Mouse (Mus musculus) limb, embryonic 12.5 days (tissue): ENCODE results near the gene Elmo3. TPM values are rescaled to one million over a fixed set of nuclear protein-coding genes. Genes with fewer than 3 reads are reported as not detected.

ENCODE experiments used
- ATAC-seq: fragments of 200-750 bp; cut with Nextera tagmentation; 2 replicates; pipeline ENCODE4 v1.8.0; 2017; ENCODE audit warnings: low read depth, moderate TSS enrichment; ENCODE audit not compliant: insufficient number of reproducible peaks, insufficient read depth, low FRiP score, low TSS enrichment
- H3K27ac ChIP-seq: fragments of 300-500 bp; sonication (generic); 2 replicates; pipeline ENCODE4 v1.5.1; 2016; ENCODE audit warnings: mild to moderate bottlenecking, moderate library complexity
- H3K27me3 ChIP-seq: fragments of 300-500 bp; sonication (generic); 2 replicates; pipeline ENCODE4 v1.6.1; 2016; ENCODE audit warnings: mild to moderate bottlenecking, moderate library complexity
- H3K36me3 ChIP-seq: fragments of 300-500 bp; sonication (generic); 2 replicates; pipeline ENCODE4 v1.6.1; 2016; ENCODE audit warnings: mild to moderate bottlenecking, moderate library complexity
- H3K4me1 ChIP-seq: fragments of 300-500 bp; sonication (generic); replicated peaks from 2 replicates; pipeline ENCODE4 v1.6.1; 2016
- H3K4me2 ChIP-seq: fragments of 300-500 bp; sonication (generic); 2 replicates; pipeline ENCODE4 v1.6.1; 2016; ENCODE audit warnings: mild to moderate bottlenecking, moderate library complexity
- H3K4me3 ChIP-seq: fragments of 300-500 bp; sonication (generic); replicated peaks from 2 replicates; pipeline ENCODE4 v1.5.1; 2016; ENCODE audit warnings: mild to moderate bottlenecking
- H3K9ac ChIP-seq: fragments of 300-500 bp; sonication (generic); replicated peaks from 2 replicates; pipeline ENCODE4 v1.6.1; 2016; ENCODE audit warnings: mild to moderate bottlenecking, moderate library complexity
- H3K9me3 ChIP-seq: fragments of 300-500 bp; sonication (generic); 2 replicates; pipeline ENCODE4 v1.6.1; 2016; ENCODE audit warnings: mild to moderate bottlenecking, moderate library complexity
- WGBS: fragments of 180-500 bp; shearing (Covaris S2); methylation state at CpG from one replicate; pipeline ENCODE4 v1.1.7; 2016; 5-methylcytosine and 5-hydroxymethylcytosine counted together
- polyA plus RNA-seq: library from polyadenylated mRNA; unstranded; fragments of >200 nt; fragmentation: Nextera tagmentation; extraction: Ambion mirVana; gene quantifications from 2 replicates; pipeline ENCODE4 v1.2.1, GENCODE M21; 2016

Elmo3 gene
- polyA plus RNA-seq, 1 experiment from 2014 or later, result 4.4 TPM

- H3K36me3 ChIP-seq, result peaks cover 96% of the 10 kb centered on the region
- no peaks in the 10 kb centered on the region for H3K27me3 ChIP-seq
- H3K9ac ChIP-seq, result no peak overlapping the region
- 77% methylated on average over 9 of the region's 9 CpGs for WGBS
- no peak overlapping the region for H3K4me3 ChIP-seq
- no peak for ATAC-seq
- H3K4me2 ChIP-seq, result no peak overlapping the region
- no peaks in the 10 kb centered on the region for H3K9me3 ChIP-seq
- H3K27ac ChIP-seq, result no peak overlapping the region
- no peaks in the 10 kb centered on the region for H3K4me1 ChIP-seq
Observed at GRCm38 (mm10) chr8:105313622-105314402, 8.4 kb downstream of the Elmo3 start.

GRCm38 (mm10) chr8:105315073-105315769 is 9.8 kb downstream of the Elmo3 start:
- Histone ChIP-seq H3K4me3 (no peak overlapping the region), H3K4me2 (no peak overlapping the region), H3K27me3 (no peaks in the 10 kb centered on the region), H3K9me3 (no peaks in the 10 kb centered on the region), H3K9ac (no peak overlapping the region), H3K4me1 (no peaks in the 10 kb centered on the region), H3K36me3 (peaks cover 95% of the 10 kb centered on the region), H3K27ac (no peak overlapping the region)
- ATAC-seq, result no peak
- WGBS, result 92% methylated on average over 18 of the region's 18 CpGs

- Histone ChIP-seq H3K27me3 (no peaks in the 10 kb centered on the region), H3K36me3 (peaks cover 78% of the 10 kb centered on the region), H3K9ac (no peak overlapping the region), H3K4me3 (no peak overlapping the region), H3K9me3 (no peaks in the 10 kb centered on the region), H3K27ac (no peak overlapping the region), H3K4me2 (no peak overlapping the region), H3K4me1 (no peaks in the 10 kb centered on the region)
- ATAC-seq, result no peak
- 87% methylated on average over 4 of the region's 4 CpGs for WGBS
Observed at GRCm38 (mm10) chr8:105317941-105318340, 12.5 kb downstream of the Elmo3 start.

GRCm38 (mm10) chr8:105318662-105319190 is 13.3 kb downstream of the Elmo3 start:
- Histone ChIP-seq H3K9me3 (no peaks in the 10 kb centered on the region), H3K4me3 (no peak overlapping the region), H3K27me3 (no peaks in the 10 kb centered on the region), H3K9ac (no peak overlapping the region), H3K4me2 (no peak overlapping the region), H3K36me3 (peaks cover 78% of the 10 kb centered on the region), H3K4me1 (no peaks in the 10 kb centered on the region), H3K27ac (no peak overlapping the region)
- WGBS, result 83% methylated on average over 11 of the region's 11 CpGs
- no peak for ATAC-seq

- WGBS, result 85% methylated on average over 4 of the region's 4 CpGs
- H3K4me2 ChIP-seq, result no peak overlapping the region
- H3K36me3 ChIP-seq, result peaks cover 41% of the 10 kb centered on the region
- no peak overlapping the region for H3K27ac ChIP-seq
- H3K9me3 ChIP-seq, result no peaks in the 10 kb centered on the region
- no peak overlapping the region for H3K4me3 ChIP-seq
- no peaks in the 10 kb centered on the region for H3K27me3 ChIP-seq
- peaks cover 19% of the 10 kb centered on the region for H3K4me1 ChIP-seq
- ATAC-seq, result no peak
- H3K9ac ChIP-seq, result no peak overlapping the region
Observed at GRCm38 (mm10) chr8:105323183-105323582, 17.8 kb downstream of the Elmo3 start.

- peaks cover 19% of the 10 kb centered on the region for H3K4me1 ChIP-seq
- peak overlapping the region; percentile 75 for H3K4me3 ChIP-seq
- ATAC-seq, result peak; percentile 58
- peak overlapping the region; percentile 82 for H3K9ac ChIP-seq
- under 1% methylated on average over 12 of the region's 12 CpGs for WGBS
- H3K27me3 ChIP-seq, result no peaks in the 10 kb centered on the region
- H3K36me3 ChIP-seq, result peaks cover 46% of the 10 kb centered on the region
- peak overlapping the region; percentile 76 for H3K4me2 ChIP-seq
- no peaks in the 10 kb centered on the region for H3K9me3 ChIP-seq
- peak overlapping the region; percentile 73; the same call in 1 of the 2 replicates for H3K27ac ChIP-seq
Observed at GRCm38 (mm10) chr8:105325641-105326093, 20.3 kb downstream of the Elmo3 start.

GRCm38 (mm10) chr8:105326141-105326672 is 20.8 kb downstream of the Elmo3 start, which contains the start of the genes Lrrc29 and Tmem208:
TSS of gene Lrrc29 (minus strand) at chr8:105326278.
TSS of gene Tmem208 (plus strand) at chr8:105326354.
- peak within 1 kb of the TSS; percentile 82 for H3K27ac ChIP-seq
- H3K27me3 ChIP-seq, result no peaks in the 10 kb centered on the region
- H3K4me2 ChIP-seq, result peak within 1 kb of the TSS; percentile 76
- peak; percentile 90 for ATAC-seq
- peak within 1 kb of the TSS; percentile 75 for H3K4me3 ChIP-seq
- under 1% methylated on average over 36 of the region's 36 CpGs for WGBS
- no peaks in the 10 kb centered on the region for H3K9me3 ChIP-seq
- H3K36me3 ChIP-seq, result peaks cover 51% of the 10 kb centered on the region
- peaks cover 19% of the 10 kb centered on the region for H3K4me1 ChIP-seq
- H3K9ac ChIP-seq, result peak within 1 kb of the TSS; percentile 82

GRCm38 (mm10) chr8:105326968-105327367 is 21.6 kb downstream of the Elmo3 start:
- Histone ChIP-seq H3K4me3 (peak overlapping the region; percentile 75), H3K27me3 (no peaks in the 10 kb centered on the region), H3K4me2 (peak overlapping the region; percentile 76), H3K9me3 (no peaks in the 10 kb centered on the region), H3K9ac (peak overlapping the region; percentile 82), H3K4me1 (peaks cover 19% of the 10 kb centered on the region), H3K36me3 (peaks cover 59% of the 10 kb centered on the region), H3K27ac (peak overlapping the region; percentile 82; the same call in 1 of the 2 replicates)
- 42% methylated on average over 6 of the region's 6 CpGs for WGBS
- ATAC-seq, result no peak

- Histone ChIP-seq H3K36me3 (peaks cover 76% of the 10 kb centered on the region), H3K4me1 (peaks cover 13% of the 10 kb centered on the region), H3K9ac (no peak overlapping the region), H3K27ac (no peak overlapping the region), H3K4me2 (no peak overlapping the region), H3K4me3 (no peak overlapping the region), H3K27me3 (no peaks in the 10 kb centered on the region), H3K9me3 (no peaks in the 10 kb centered on the region)
- ATAC-seq, result no peak
- WGBS, result 92% methylated on average over 12 of the region's 12 CpGs
Observed at GRCm38 (mm10) chr8:105330325-105330724, 24.9 kb downstream of the Elmo3 start.

- Histone ChIP-seq H3K27ac (no peak overlapping the region), H3K4me1 (peaks cover 9% of the 10 kb centered on the region), H3K9ac (no peak overlapping the region), H3K4me3 (no peak overlapping the region), H3K27me3 (no peaks in the 10 kb centered on the region), H3K4me2 (no peak overlapping the region), H3K36me3 (peaks cover 88% of the 10 kb centered on the region), H3K9me3 (no peaks in the 10 kb centered on the region)
- no peak for ATAC-seq
- 93% methylated on average over 22 of the region's 22 CpGs for WGBS
Observed at GRCm38 (mm10) chr8:105331469-105331868, 26.1 kb downstream of the Elmo3 start.

GRCm38 (mm10) chr8:105331931-105332330 is 26.5 kb downstream of the Elmo3 start:
- no peak overlapping the region for H3K4me2 ChIP-seq
- no peak overlapping the region for H3K9ac ChIP-seq
- H3K4me1 ChIP-seq, result peaks cover 7% of the 10 kb centered on the region
- peaks cover 92% of the 10 kb centered on the region for H3K36me3 ChIP-seq
- H3K4me3 ChIP-seq, result no peak overlapping the region
- ATAC-seq, result no peak
- no peaks in the 10 kb centered on the region for H3K9me3 ChIP-seq
- H3K27me3 ChIP-seq, result 0 out of 2 replicates have a peak, but pooled peaks cover 3% of the 10 kb centered on the region
- no peak overlapping the region for H3K27ac ChIP-seq
- WGBS, result 94% methylated on average over 9 of the region's 9 CpGs
